Mouse (Mus musculus) lung, embryonic 14.5 days (tissue): ENCODE results near the gene Mgat5b. TPM values are rescaled to one million over a fixed set of nuclear protein-coding genes. Genes with fewer than 3 reads are reported as not detected.
"Not testable (repeated sequence)": the region's sequence is repeated elsewhere in the genome, so short reads cannot be mapped to it uniquely, and the experiment has no call there.

Source experiments
- ATAC-seq: fragments of 200-750 bp; cut with Nextera tagmentation; 2 replicates; pipeline ENCODE4 v1.8.0; 2017; ENCODE audit warnings: mild to moderate bottlenecking, moderate TSS enrichment, moderate library complexity; ENCODE audit not compliant: insufficient read depth
- DNase-seq: peaks from one replicate; pipeline ENCODE4 v3.0.0-alpha.2; 2015
- H3K27ac ChIP-seq: fragments of 300-500 bp; sonication (generic); 2 replicates; pipeline ENCODE4 v1.5.1; 2014; ENCODE audit warnings: low read depth, mild to moderate bottlenecking, moderate library complexity
- H3K27me3 ChIP-seq: fragments of 300-500 bp; sonication (generic); 2 replicates; pipeline ENCODE4 v1.6.1; 2014; ENCODE audit warnings: low read length, control low read depth; ENCODE audit not compliant: insufficient read depth
- H3K36me3 ChIP-seq: fragments of 300-500 bp; sonication (generic); 2 replicates; pipeline ENCODE4 v1.6.1; 2014; ENCODE audit warnings: control low read depth; ENCODE audit not compliant: insufficient read depth
- H3K4me1 ChIP-seq: fragments of 300-500 bp; sonication (generic); 2 replicates; pipeline ENCODE4 v1.6.1; 2014; ENCODE audit warnings: antibody characterized with exemption, control low read depth; ENCODE audit not compliant: insufficient read depth
- H3K4me2 ChIP-seq: fragments of 300-500 bp; sonication (generic); 2 replicates; pipeline ENCODE4 v1.6.1; 2014; ENCODE audit warnings: mild to moderate bottlenecking
- H3K4me3 ChIP-seq: fragments of 300-500 bp; sonication (generic); 2 replicates; pipeline ENCODE4 v1.5.1; 2014; ENCODE audit warnings: low read depth, low read length
- H3K9ac ChIP-seq: fragments of 300-500 bp; sonication (generic); 2 replicates; pipeline ENCODE4 v1.6.1; 2014
- H3K9me3 ChIP-seq: fragments of 300-500 bp; sonication (generic); 2 replicates; pipeline ENCODE4 v1.6.1; 2016; ENCODE audit warnings: low read depth, low read length, control low read depth
- CTCF ChIP-seq: IDR thresholded peaks from 2 replicates; pipeline ENCODE4 v1.5.1; 2016; ENCODE audit warnings: antibody characterized with exemption, low read depth
- WGBS: fragments of 180-500 bp; shearing (Covaris S2); extraction: QIAGEN DNeasy Blood & Tissue Kit; methylation state at CpG from one replicate; pipeline ENCODE4 v1.1.7; 2014; 5-methylcytosine and 5-hydroxymethylcytosine counted together
- polyA plus RNA-seq: library from polyadenylated mRNA; unstranded; fragments of >200 nt; fragmentation: Nextera tagmentation; extraction: Ambion mirVana; gene quantifications from 2 replicates; pipeline ENCODE4 v1.2.1, GENCODE M21; 2014

Mgat5b gene
- polyA plus RNA-seq, 1 experiment from 2014 or later, result 0.59 TPM

DNA sequence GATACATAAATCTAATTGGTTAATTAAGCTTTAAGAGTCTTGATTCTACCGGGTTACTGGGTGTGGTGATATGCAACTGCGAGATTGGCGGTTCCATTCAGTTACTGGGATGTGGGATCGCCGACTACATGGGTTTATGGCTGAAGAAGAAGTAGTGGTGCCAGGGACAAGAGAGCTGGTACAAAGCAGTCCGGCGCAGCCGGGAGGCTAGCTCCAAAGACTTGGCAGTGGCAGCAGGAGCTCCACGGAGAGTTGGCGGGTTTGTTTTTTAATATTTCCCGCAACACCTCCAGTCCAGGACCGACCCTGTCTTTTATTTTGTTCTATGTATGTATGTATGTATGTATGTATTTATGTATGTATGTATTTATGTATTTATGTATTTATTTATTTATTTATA lies 19.4 kb upstream of the Mgat5b start:
- no peak for ATAC-seq
- 90% methylated on average over 12 of the region's 12 CpGs for WGBS
- no peak overlapping the region for H3K4me2 ChIP-seq
- H3K27ac ChIP-seq, result no peak overlapping the region
- 0 out of 2 replicates have a peak, but pooled peaks cover 1% of the 10 kb centered on the region for H3K27me3 ChIP-seq
- no peak overlapping the region for H3K9ac ChIP-seq
- no peak for DNase-seq
- no peaks in the 10 kb centered on the region for H3K4me1 ChIP-seq
- no peak overlapping the region for H3K4me3 ChIP-seq
- TF ChIP-seq CTCF, result no peak
- no peaks in the 10 kb centered on the region for H3K36me3 ChIP-seq
- no peaks in the 10 kb centered on the region for H3K9me3 ChIP-seq

- peaks cover 18% of the 10 kb centered on the region; the same call in 1 of the 2 replicates for H3K27me3 ChIP-seq
- not testable (repeated sequence) for H3K4me2 ChIP-seq, H3K4me3 ChIP-seq, ATAC-seq, H3K27ac ChIP-seq, H3K36me3 ChIP-seq, DNase-seq, H3K9me3 ChIP-seq, H3K9ac ChIP-seq, H3K4me1 ChIP-seq
- 84% methylated on average over 10 of the region's 10 CpGs for WGBS
Observed at GRCm38 (mm10) chr11:116902588-116902987, 16.1 kb upstream of the Mgat5b start.

DNA sequence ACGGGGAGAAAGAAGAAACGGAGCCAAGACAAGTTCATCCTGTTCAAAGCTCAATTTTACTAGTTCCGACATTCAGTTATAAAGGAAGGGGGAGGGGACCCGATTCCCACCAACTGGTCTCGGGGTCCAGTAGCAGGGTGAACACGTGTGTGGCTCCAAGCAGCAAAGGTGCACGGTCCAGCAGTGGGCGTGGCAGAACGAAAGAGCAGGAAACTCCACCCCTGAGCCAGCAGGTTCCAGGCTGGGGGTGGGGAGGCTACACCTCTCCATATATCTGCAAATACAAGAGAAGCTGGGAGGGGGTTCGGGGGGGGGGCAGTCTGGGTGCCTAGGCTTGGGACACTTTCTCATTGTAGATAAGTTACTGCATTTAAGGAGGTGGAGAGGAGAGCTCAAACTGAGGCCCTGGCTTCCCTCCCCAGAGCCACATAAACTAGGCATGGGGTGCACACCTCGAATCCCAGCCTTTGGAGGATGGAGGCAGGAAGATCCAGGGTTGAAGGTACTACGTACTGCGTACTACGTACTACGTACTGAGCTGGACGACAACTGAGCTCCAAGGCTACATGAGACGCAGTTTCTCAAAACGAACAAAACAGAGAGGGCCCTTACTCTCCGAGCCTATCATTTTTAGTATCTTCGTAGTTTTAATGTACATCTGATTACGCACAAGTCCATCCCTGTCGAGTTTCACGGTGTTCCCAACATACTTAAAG lies 12.8 kb upstream of the Mgat5b start:
- Histone ChIP-seq H3K4me3 (peak overlapping the region; percentile 20), H3K27ac (no peak overlapping the region), H3K36me3 (no peaks in the 10 kb centered on the region), H3K27me3 (peaks cover 18% of the 10 kb centered on the region; the same call in 1 of the 2 replicates), H3K9ac (no peak overlapping the region; the same call in 1 of the 2 replicates), H3K4me2 (peak overlapping the region; percentile 63), H3K9me3 (no peaks in the 10 kb centered on the region), H3K4me1 (no peaks in the 10 kb centered on the region)
- TF ChIP-seq CTCF, result no peak
- no peak for DNase-seq
- ATAC-seq, result peak; percentile 49; the same call in 1 of the 2 replicates
- 5% methylated on average over 22 of the region's 23 CpGs for WGBS

GRCm38 (mm10) chr11:116913573-116913972 lies 5.1 kb upstream of the Mgat5b start:
- no peaks in the 10 kb centered on the region for H3K4me1 ChIP-seq
- WGBS, result 52% methylated on average over 16 of the region's 16 CpGs
- H3K9ac ChIP-seq, result no peak overlapping the region
- H3K27me3 ChIP-seq, result peaks cover 17% of the 10 kb centered on the region
- DNase-seq (no peak), ATAC-seq (no peak)
- TF ChIP-seq CTCF, result no peak
- H3K4me3 ChIP-seq, result no peak overlapping the region
- H3K36me3 ChIP-seq, result no peaks in the 10 kb centered on the region
- no peak overlapping the region for H3K27ac ChIP-seq
- no peak overlapping the region for H3K4me2 ChIP-seq
- no peaks in the 10 kb centered on the region for H3K9me3 ChIP-seq

DNA sequence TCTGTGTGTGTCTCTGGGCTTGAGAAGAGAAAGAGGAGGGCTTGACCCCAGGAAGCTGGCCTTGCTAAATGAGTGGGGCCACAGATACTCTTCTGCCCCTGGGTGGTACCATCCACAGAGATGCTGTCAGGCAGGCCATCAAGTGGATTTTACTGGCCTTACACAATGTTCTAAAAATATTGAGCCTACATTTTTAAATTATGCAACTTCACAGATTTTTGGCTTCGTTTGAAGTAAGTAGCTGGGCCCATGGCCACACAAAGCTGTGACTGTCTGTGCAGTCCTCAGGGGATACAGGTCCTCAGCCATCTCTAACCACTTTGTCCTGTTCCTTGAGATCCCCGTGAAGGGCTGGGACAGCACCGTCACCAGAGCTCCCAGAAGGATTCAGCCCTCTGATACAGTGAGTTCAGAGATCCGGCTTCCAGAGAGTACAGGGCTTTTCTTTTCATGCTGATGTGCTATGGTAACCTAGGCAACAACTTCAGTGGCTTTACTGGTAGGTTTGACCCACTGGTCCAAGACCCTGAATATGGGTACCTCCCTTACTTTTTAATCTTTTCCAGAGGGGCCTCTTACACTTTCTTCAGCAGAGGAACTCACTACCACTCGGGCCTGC lies 4.3 kb upstream of the Mgat5b start:
- Histone ChIP-seq H3K27me3 (peaks cover 25% of the 10 kb centered on the region), H3K9me3 (no peaks in the 10 kb centered on the region), H3K9ac (no peak overlapping the region), H3K4me1 (0 out of 2 replicates have a peak, but pooled peaks cover 3% of the 10 kb centered on the region), H3K27ac (no peak overlapping the region), H3K36me3 (no peaks in the 10 kb centered on the region), H3K4me2 (no peak overlapping the region), H3K4me3 (no peak overlapping the region)
- DNase-seq (no peak), ATAC-seq (no peak)
- TF ChIP-seq CTCF, result no peak
- 64% methylated on average over 5 of the region's 5 CpGs for WGBS

DNA sequence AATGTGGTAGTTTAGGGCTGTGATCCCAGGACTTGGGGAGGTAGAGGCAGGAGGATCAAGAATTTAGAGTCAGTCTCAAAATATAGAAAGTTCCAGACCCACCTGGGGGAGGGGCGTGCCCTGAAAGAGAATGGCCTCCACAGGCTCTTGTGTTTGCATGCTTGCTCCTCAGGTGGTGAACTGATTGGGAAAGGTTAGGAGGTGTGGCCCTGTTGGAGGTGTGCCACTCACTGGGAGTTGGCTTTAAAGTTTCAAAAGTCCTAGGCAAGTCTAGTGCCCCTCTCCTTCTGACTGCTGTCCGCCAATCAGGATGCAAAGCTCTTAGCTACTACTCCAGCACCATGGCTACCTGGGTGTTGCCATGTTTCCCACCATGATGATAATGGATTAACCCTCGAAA lies 3.4 kb upstream of the Mgat5b start:
- WGBS, result 72% methylated on average over 3 of the region's 3 CpGs
- DNase-seq (no peak), ATAC-seq (no peak)
- H3K36me3 ChIP-seq, result no peaks in the 10 kb centered on the region
- no peaks in the 10 kb centered on the region for H3K9me3 ChIP-seq
- H3K27me3 ChIP-seq, result peaks cover 33% of the 10 kb centered on the region
- no peak overlapping the region for H3K27ac ChIP-seq
- 0 out of 2 replicates have a peak, but pooled peaks cover 4% of the 10 kb centered on the region for H3K4me1 ChIP-seq
- no peak overlapping the region for H3K4me2 ChIP-seq
- H3K9ac ChIP-seq, result no peak overlapping the region
- H3K4me3 ChIP-seq, result no peak overlapping the region
- no peak for TF ChIP-seq CTCF

DNA sequence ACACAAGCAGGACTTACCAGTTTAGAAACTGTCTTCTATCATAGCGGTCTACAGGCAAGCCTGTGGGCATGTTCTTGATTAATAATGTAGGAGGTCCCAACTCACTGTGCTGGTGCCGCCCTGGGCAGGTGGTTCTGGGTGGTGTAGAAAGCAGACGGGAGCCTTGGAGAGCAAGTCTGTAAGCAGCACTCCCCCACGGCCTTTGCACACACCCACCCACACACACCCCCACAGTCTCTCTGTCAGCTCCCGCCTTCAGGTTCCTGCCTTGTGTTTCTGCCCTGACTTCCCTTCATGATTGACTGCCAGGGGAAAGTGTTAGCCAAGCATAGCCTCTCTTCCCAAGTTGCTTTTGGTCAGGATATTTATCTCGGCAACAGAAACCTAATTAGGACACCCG lies 1.3 kb upstream of the Mgat5b start:
- peaks cover 45% of the 10 kb centered on the region for H3K27me3 ChIP-seq
- no peak overlapping the region for H3K27ac ChIP-seq
- no peak for ATAC-seq
- DNase-seq, result no peak
- H3K4me1 ChIP-seq, result 0 out of 2 replicates have a peak, but pooled peaks cover 4% of the 10 kb centered on the region
- TF ChIP-seq CTCF, result no peak
- no peak overlapping the region for H3K4me3 ChIP-seq
- H3K9me3 ChIP-seq, result no peaks in the 10 kb centered on the region
- no peak overlapping the region for H3K4me2 ChIP-seq
- H3K36me3 ChIP-seq, result no peaks in the 10 kb centered on the region
- no peak overlapping the region for H3K9ac ChIP-seq
- 36% methylated on average over 7 of the region's 7 CpGs for WGBS
